Mouse (Mus musculus): Measurements from ENCODE around the gene Emilin1. TPM values are rescaled to one million over a fixed set of nuclear protein-coding genes. Genes with fewer than 3 reads are reported as not detected.
"Not testable (repeated sequence)": the region's sequence is repeated elsewhere in the genome, so short reads cannot be mapped to it uniquely, and the experiment has no call there.

Gene Emilin1
- polyA plus RNA-seq, 1 experiment from 2014 or later, result 306 TPM

- not testable (repeated sequence) for H3K4me1 ChIP-seq; H3K27me3 ChIP-seq; H3K4me3 ChIP-seq (replicated peaks); ATAC-seq (replicated peaks; ENCODE audit: low FRiP score); H3K27ac ChIP-seq; H3K9me3 ChIP-seq (replicated peaks); H3K4me2 ChIP-seq; H3K9ac ChIP-seq
- WGBS, result 83% methylated on average over 4 of the region's 4 CpGs
- peaks cover 14% of the 10 kb centered on the region for H3K36me3 ChIP-seq
These were observed 31.4 kb upstream of the Emilin1 start for GRCm38 (mm10) chr5:30881839-30882238.

- ATAC-seq (replicated peaks; ENCODE audit: low FRiP score), result no peak
- Histone ChIP-seq H3K4me3 (replicated peaks) (peak overlapping the region; percentile 89), H3K27ac (peak overlapping the region; percentile 98; the same call in 1 of the 2 replicates), H3K4me2 (peak overlapping the region; percentile 80), H3K9ac (no peak overlapping the region), H3K36me3 (peaks cover 6% of the 10 kb centered on the region), H3K4me1 (peaks cover 26% of the 10 kb centered on the region), H3K27me3 (no peaks in the 10 kb centered on the region), H3K9me3 (replicated peaks) (no peaks in the 10 kb centered on the region)
- WGBS, result 37% methylated on average over 4 of the region's 4 CpGs
These were observed 27.0 kb upstream of the Emilin1 start for GRCm38 (mm10) chr5:30886209-30886608.

GRCm38 (mm10) chr5:30886731-30887130 is 26.5 kb upstream of the Emilin1 start:
- peaks cover 12% of the 10 kb centered on the region for H3K36me3 ChIP-seq
- H3K27ac ChIP-seq, result peak overlapping the region; percentile 98
- ATAC-seq (replicated peaks; ENCODE audit: low FRiP score), result no peak
- peak overlapping the region; percentile 89 for H3K4me3 ChIP-seq (replicated peaks)
- H3K9me3 ChIP-seq (replicated peaks), result no peaks in the 10 kb centered on the region
- peak overlapping the region; percentile 65 for H3K9ac ChIP-seq
- peak overlapping the region; percentile 80 for H3K4me2 ChIP-seq
- H3K27me3 ChIP-seq, result no peaks in the 10 kb centered on the region
- H3K4me1 ChIP-seq, result peaks cover 28% of the 10 kb centered on the region
- WGBS, result 34% methylated on average over 5 of the region's 5 CpGs

GRCm38 (mm10) chr5:30887331-30887761 is 25.9 kb upstream of the Emilin1 start:
- WGBS, result under 1% methylated on average over 19 of the region's 19 CpGs
- Histone ChIP-seq H3K4me3 (replicated peaks) (peak overlapping the region; percentile 89), H3K36me3 (peaks cover 18% of the 10 kb centered on the region), H3K27ac (peak overlapping the region; percentile 98), H3K4me2 (peak overlapping the region; percentile 80), H3K9ac (peak overlapping the region; percentile 65), H3K9me3 (replicated peaks) (no peaks in the 10 kb centered on the region), H3K27me3 (no peaks in the 10 kb centered on the region), H3K4me1 (peaks cover 28% of the 10 kb centered on the region)
- peak; percentile 36 for ATAC-seq (replicated peaks; ENCODE audit: low FRiP score)

GRCm38 (mm10) chr5:30887858-30888336 is 25.3 kb upstream of the Emilin1 start:
- Histone ChIP-seq H3K36me3 (peaks cover 23% of the 10 kb centered on the region), H3K4me3 (replicated peaks) (peak overlapping the region; percentile 89), H3K9me3 (replicated peaks) (no peaks in the 10 kb centered on the region), H3K4me2 (peak overlapping the region; percentile 80), H3K9ac (peak overlapping the region; percentile 65), H3K27ac (peak overlapping the region; percentile 98), H3K4me1 (peaks cover 28% of the 10 kb centered on the region), H3K27me3 (no peaks in the 10 kb centered on the region)
- ATAC-seq (replicated peaks; ENCODE audit: low FRiP score), result peak; percentile 87
- WGBS, result under 1% methylated on average over 28 of the region's 28 CpGs

GRCm38 (mm10) chr5:30888337-30889087 is 24.7 kb upstream of the Emilin1 start, which contains the start of gene Agbl5:
Agbl5 (plus strand) TSS chr5:30888694.
- peak; percentile 92 for ATAC-seq (replicated peaks; ENCODE audit: low FRiP score)
- peak within 1 kb of the TSS; percentile 89 for H3K4me3 ChIP-seq (replicated peaks)
- peaks cover 28% of the 10 kb centered on the region for H3K4me1 ChIP-seq
- no peaks in the 10 kb centered on the region for H3K27me3 ChIP-seq
- no peaks in the 10 kb centered on the region for H3K9me3 ChIP-seq (replicated peaks)
- H3K27ac ChIP-seq, result peak within 1 kb of the TSS; percentile 98
- peak within 1 kb of the TSS; percentile 80 for H3K4me2 ChIP-seq
- WGBS, result under 1% methylated on average over 42 of the region's 42 CpGs
- peaks cover 29% of the 10 kb centered on the region for H3K36me3 ChIP-seq
- peak within 1 kb of the TSS; percentile 65 for H3K9ac ChIP-seq

- Histone ChIP-seq H3K27ac (peak overlapping the region; percentile 98), H3K4me2 (peak overlapping the region; percentile 80), H3K27me3 (no peaks in the 10 kb centered on the region), H3K4me3 (replicated peaks) (peak overlapping the region; percentile 89), H3K36me3 (peaks cover 36% of the 10 kb centered on the region), H3K9me3 (replicated peaks) (no peaks in the 10 kb centered on the region), H3K9ac (peak overlapping the region; percentile 59), H3K4me1 (peaks cover 28% of the 10 kb centered on the region)
- ATAC-seq (replicated peaks; ENCODE audit: low FRiP score), result peak; percentile 30
- WGBS, result under 1% methylated on average over 42 of the region's 42 CpGs
These were observed 24.0 kb upstream of the Emilin1 start for GRCm38 (mm10) chr5:30889088-30889754.

GRCm38 (mm10) chr5:30890375-30890774 is 22.8 kb upstream of the Emilin1 start:
- H3K4me2 ChIP-seq, result peak overlapping the region; percentile 80
- 61% methylated on average over 7 of the region's 7 CpGs for WGBS
- H3K9ac ChIP-seq, result peak overlapping the region; percentile 29
- H3K27me3 ChIP-seq, result no peaks in the 10 kb centered on the region
- peak overlapping the region; percentile 89 for H3K4me3 ChIP-seq (replicated peaks)
- peak overlapping the region; percentile 98 for H3K27ac ChIP-seq
- no peaks in the 10 kb centered on the region for H3K9me3 ChIP-seq (replicated peaks)
- peaks cover 48% of the 10 kb centered on the region for H3K36me3 ChIP-seq
- H3K4me1 ChIP-seq, result peaks cover 28% of the 10 kb centered on the region
- no peak for ATAC-seq (replicated peaks; ENCODE audit: low FRiP score)

GRCm38 (mm10) chr5:30901860-30902259 is 11.3 kb upstream of the Emilin1 start:
- H3K4me1 ChIP-seq, result peaks cover 26% of the 10 kb centered on the region
- no peak overlapping the region for H3K4me2 ChIP-seq
- peaks cover 86% of the 10 kb centered on the region for H3K36me3 ChIP-seq
- no peaks in the 10 kb centered on the region for H3K9me3 ChIP-seq (replicated peaks)
- ATAC-seq (replicated peaks; ENCODE audit: low FRiP score), result no peak
- H3K27me3 ChIP-seq, result no peaks in the 10 kb centered on the region
- no peak overlapping the region for H3K27ac ChIP-seq
- WGBS, result 87% methylated on average over 5 of the region's 5 CpGs
- H3K9ac ChIP-seq, result no peak overlapping the region
- H3K4me3 ChIP-seq (replicated peaks), result no peak overlapping the region

GRCm38 (mm10) chr5:30907413-30908059 is 5.7 kb upstream of the Emilin1 start, which contains the start of gene Ost4:
Ost4 (minus strand) TSS chr5:30907788.
- under 1% methylated on average over 57 of the region's 58 CpGs for WGBS
- ATAC-seq (replicated peaks; ENCODE audit: low FRiP score), result peak; percentile 94
- peak within 1 kb of the TSS; percentile 83 for H3K9ac ChIP-seq
- H3K36me3 ChIP-seq, result peaks cover 36% of the 10 kb centered on the region
- H3K4me2 ChIP-seq, result peak within 1 kb of the TSS; percentile 94
- H3K4me1 ChIP-seq, result peaks cover 70% of the 10 kb centered on the region
- H3K9me3 ChIP-seq (replicated peaks), result no peaks in the 10 kb centered on the region
- H3K27ac ChIP-seq, result peak within 1 kb of the TSS; percentile 95
- no peaks in the 10 kb centered on the region for H3K27me3 ChIP-seq
- peak within 1 kb of the TSS; percentile 74 for H3K4me3 ChIP-seq (replicated peaks)

GRCm38 (mm10) chr5:30908426-30909299 is 4.5 kb upstream of the Emilin1 start:
- peaks cover 78% of the 10 kb centered on the region for H3K4me1 ChIP-seq
- ATAC-seq (replicated peaks; ENCODE audit: low FRiP score), result peak; percentile 24
- peaks cover 25% of the 10 kb centered on the region for H3K36me3 ChIP-seq
- no peaks in the 10 kb centered on the region for H3K27me3 ChIP-seq
- H3K4me2 ChIP-seq, result peak overlapping the region; percentile 94
- peak overlapping the region; percentile 95 for H3K27ac ChIP-seq
- H3K9me3 ChIP-seq (replicated peaks), result no peaks in the 10 kb centered on the region
- peak overlapping the region; percentile 74 for H3K4me3 ChIP-seq (replicated peaks)
- WGBS, result 28% methylated on average over 13 of the region's 13 CpGs
- H3K9ac ChIP-seq, result peak overlapping the region; percentile 83
